Mouse (Mus musculus): ENCODE measurements at regions not wholly inside any gene's neighbourhood (a gene's known extent, or its start where the extent isn't known, plus 50 kb on each side); places are given as distances from the start of the nearest gene placed in this dataset.

GRCm38 (mm10) chr4:12571881-12572280 is 400.1 kb upstream of the Fam92a start:
- intact Hi-C loops (cut with DNase I), result no loop called here
- no peak for DNase-seq
- peak; percentile 53 for TF ChIP-seq CTCF (IDR thresholded peaks at IDR 0.05)
- no peak overlapping the region for H3K27ac ChIP-seq
- no peak overlapping the region for H3K4me3 ChIP-seq

GRCm38 (mm10) chr4:12570689-12571088 is 398.9 kb upstream of the Fam92a start:
- Histone ChIP-seq H3K4me3 (no peak overlapping the region), H3K27ac (no peak overlapping the region)
- no peak for TF ChIP-seq CTCF (IDR thresholded peaks at IDR 0.05)
- intact Hi-C loops (cut with DNase I), result no loop called here
- no peak for DNase-seq

GRCm38 (mm10) chr4:12567643-12568042 is 395.8 kb upstream of the Fam92a start:
- no peak overlapping the region for H3K4me3 ChIP-seq
- no peak overlapping the region for H3K27ac ChIP-seq
- intact Hi-C loops (cut with DNase I), result no loop called here
- DNase-seq, result no peak
- no peak for TF ChIP-seq CTCF (IDR thresholded peaks at IDR 0.05)

- intact Hi-C loops (cut with DNase I), result no loop called here
- Histone ChIP-seq H3K27ac (no peak overlapping the region), H3K4me3 (no peak overlapping the region)
- TF ChIP-seq CTCF (IDR thresholded peaks at IDR 0.05), result no peak
- DNase-seq, result no peak
Measured at GRCm38 (mm10) chr4:12563016-12563415, 391.2 kb upstream of the Fam92a start.

GRCm38 (mm10) chr4:12560546-12560945 is 388.7 kb upstream of the Fam92a start:
- H3K27ac ChIP-seq, result no peak overlapping the region
- no peak overlapping the region for H3K4me3 ChIP-seq
- no peak for DNase-seq
- no peak for TF ChIP-seq CTCF (IDR thresholded peaks at IDR 0.05)
- intact Hi-C loops (cut with DNase I), result no loop called here

GRCm38 (mm10) chr4:12560015-12560414 is 388.2 kb upstream of the Fam92a start:
- Histone ChIP-seq H3K27ac (no peak overlapping the region), H3K4me3 (no peak overlapping the region)
- DNase-seq, result no peak
- TF ChIP-seq CTCF (IDR thresholded peaks at IDR 0.05), result no peak
- intact Hi-C loops (cut with DNase I), result no loop called here

GRCm38 (mm10) chr4:12557105-12557504 is 385.3 kb upstream of the Fam92a start:
- no peak for DNase-seq
- no peak overlapping the region for H3K4me3 ChIP-seq
- no peak for TF ChIP-seq CTCF (IDR thresholded peaks at IDR 0.05)
- no peak overlapping the region for H3K27ac ChIP-seq
- intact Hi-C loops (cut with DNase I), result no loop called here

GRCm38 (mm10) chr4:12549265-12549664 is 377.4 kb upstream of the Fam92a start:
- DNase-seq, result no peak
- Histone ChIP-seq H3K27ac (no peak overlapping the region), H3K4me3 (no peak overlapping the region)
- TF ChIP-seq CTCF (IDR thresholded peaks at IDR 0.05), result no peak
- intact Hi-C loops (cut with DNase I), result no loop called here

- DNase-seq, result no peak
- TF ChIP-seq CTCF (IDR thresholded peaks at IDR 0.05), result no peak
- intact Hi-C loops (cut with DNase I), result no loop called here
- H3K27ac ChIP-seq, result no peak overlapping the region
- no peak overlapping the region for H3K4me3 ChIP-seq
Measured at GRCm38 (mm10) chr4:12543906-12544305, 372.1 kb upstream of the Fam92a start.

GRCm38 (mm10) chr4:12541508-12541907 is 369.7 kb upstream of the Fam92a start:
- intact Hi-C loops (cut with DNase I), result no loop called here
- H3K27ac ChIP-seq, result no peak overlapping the region
- no peak for DNase-seq
- no peak overlapping the region for H3K4me3 ChIP-seq
- no peak for TF ChIP-seq CTCF (IDR thresholded peaks at IDR 0.05)

GRCm38 (mm10) chr4:12539184-12539791 is 367.5 kb upstream of the Fam92a start:
- DNase-seq, result no peak
- Histone ChIP-seq H3K27ac (no peak overlapping the region), H3K4me3 (peak overlapping the region; percentile 15; the same call in 1 of the 2 replicates)
- intact Hi-C loops (cut with DNase I), result loop anchor here (5.0 kb wide), 1 partner anchor 1238 kb away; no protein-coding TSS in a partner anchor
- no peak for TF ChIP-seq CTCF (IDR thresholded peaks at IDR 0.05)

- DNase-seq, result peak; percentile 35
- H3K4me3 ChIP-seq, result peak overlapping the region; percentile 15; the same call in 1 of the 2 replicates
- intact Hi-C loops (cut with DNase I), result loop anchor here (5.0 kb wide), 1 partner anchor 1239 kb away; no protein-coding TSS in a partner anchor
- peak; percentile 74 for TF ChIP-seq CTCF (IDR thresholded peaks at IDR 0.05)
- H3K27ac ChIP-seq, result no peak overlapping the region
Measured at GRCm38 (mm10) chr4:12538694-12539121, 366.9 kb upstream of the Fam92a start.

GRCm38 (mm10) chr4:12538043-12538442 is 366.2 kb upstream of the Fam92a start:
- intact Hi-C loops (cut with DNase I), result loop anchor here (5.0 kb wide), 1 partner anchor 1239 kb away; no protein-coding TSS in a partner anchor

GRCm38 (mm10) chr4:12534151-12534550 is 362.3 kb upstream of the Fam92a start:
- Histone ChIP-seq H3K4me3 (no peak overlapping the region), H3K27ac (no peak overlapping the region)
- no peak for TF ChIP-seq CTCF (IDR thresholded peaks at IDR 0.05)
- intact Hi-C loops (cut with DNase I), result no loop called here
- DNase-seq, result no peak

More at GRCm38 (mm10) chr4:12538043-12538442, 366.2 kb upstream of the Fam92a start:
- H3K4me3 ChIP-seq, result no peak overlapping the region
- no peak for DNase-seq
- H3K27ac ChIP-seq, result no peak overlapping the region
- TF ChIP-seq CTCF (IDR thresholded peaks at IDR 0.05), result no peak

All from gastrocnemius, adult 2 months (tissue).